Mouse (Mus musculus): Measurements from ENCODE around the gene H2-Ke6. TPM values are rescaled to one million over a fixed set of nuclear protein-coding genes. Genes with fewer than 3 reads are reported as not detected.
A peak's percentile ranks its signal among the peaks of the same experiment; 100 is the strongest.
"Not testable (repeated sequence)": the region's sequence is repeated elsewhere in the genome, so short reads cannot be mapped to it uniquely, and the experiment has no call there.

The H2-Ke6 gene
- polyA plus RNA-seq, 1 experiment from 2014 or later: 41.7 TPM

DNA sequence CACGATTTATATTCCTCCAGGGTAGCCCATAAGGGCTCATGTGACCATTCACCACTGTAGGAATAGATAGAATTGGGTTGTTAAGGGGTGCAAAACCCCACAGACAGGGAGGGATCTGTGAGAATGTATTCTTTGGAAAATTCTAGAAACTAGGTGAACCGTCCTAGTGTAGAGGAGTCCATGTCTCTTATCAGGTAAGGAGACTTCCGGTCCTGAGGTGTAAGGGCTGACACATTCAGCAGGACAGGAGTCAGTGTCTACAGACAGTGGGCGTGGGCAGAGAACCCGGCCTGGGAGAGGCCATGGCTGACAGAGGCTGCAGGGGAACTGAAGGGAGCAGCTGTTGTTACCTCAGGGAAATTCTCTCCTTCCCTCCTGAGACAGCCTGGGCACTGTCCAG, 29.2 kb downstream of the H2-Ke6 start:
- ATAC-seq (ENCODE audit: insufficient number of reproducible peaks, insufficient read depth, low FRiP score, low read depth); H3K27ac ChIP-seq (ENCODE audit: low read length); H3K9me3 ChIP-seq (ENCODE audit: control insufficient read depth, low read depth, low read length); H3K4me1 ChIP-seq (ENCODE audit: control insufficient read depth, insufficient read depth, low read length); H3K4me2 ChIP-seq (replicated peaks; ENCODE audit: low read depth, low read length); H3K36me3 ChIP-seq (ENCODE audit: control insufficient read depth, insufficient read depth, low read length); H3K27me3 ChIP-seq (ENCODE audit: control insufficient read depth, insufficient read depth, low read length); H3K4me3 ChIP-seq (ENCODE audit: low read depth, low read length); H3K9ac ChIP-seq (replicated peaks; ENCODE audit: low read depth, low read length): not testable (repeated sequence)
- 48% methylated on average over 5 of the region's 5 CpGs for WGBS

DNA sequence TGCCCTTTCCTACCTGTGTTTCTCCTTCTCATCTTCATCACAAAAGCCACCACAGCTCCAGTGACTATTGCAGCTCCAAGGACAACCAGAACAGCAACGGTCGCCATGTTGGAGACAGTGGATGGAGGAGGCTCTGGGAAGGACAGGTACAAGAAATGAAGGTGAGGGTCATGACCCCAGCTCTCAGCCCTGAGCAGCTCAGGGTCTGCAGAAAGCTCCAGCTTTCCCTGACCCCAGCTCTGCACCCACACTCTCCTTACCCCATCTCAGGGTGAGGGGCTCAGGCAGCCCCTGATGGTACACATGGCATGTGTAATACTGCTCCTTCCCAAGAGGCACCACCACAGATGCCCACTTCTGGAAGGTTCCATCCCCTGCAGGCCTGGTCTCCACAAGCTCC, 30.8 kb downstream of the H2-Ke6 start:
- H3K4me2 ChIP-seq (replicated peaks; ENCODE audit: low read depth, low read length); H3K4me1 ChIP-seq (ENCODE audit: control insufficient read depth, insufficient read depth, low read length); H3K9me3 ChIP-seq (ENCODE audit: control insufficient read depth, low read depth, low read length); H3K27me3 ChIP-seq (ENCODE audit: control insufficient read depth, insufficient read depth, low read length); H3K36me3 ChIP-seq (ENCODE audit: control insufficient read depth, insufficient read depth, low read length); H3K27ac ChIP-seq (ENCODE audit: low read length); H3K9ac ChIP-seq (replicated peaks; ENCODE audit: low read depth, low read length); H3K4me3 ChIP-seq (ENCODE audit: low read depth, low read length); ATAC-seq (ENCODE audit: insufficient number of reproducible peaks, insufficient read depth, low FRiP score, low read depth): not testable (repeated sequence)
- 88% methylated on average over 2 of the region's 2 CpGs for WGBS

DNA sequence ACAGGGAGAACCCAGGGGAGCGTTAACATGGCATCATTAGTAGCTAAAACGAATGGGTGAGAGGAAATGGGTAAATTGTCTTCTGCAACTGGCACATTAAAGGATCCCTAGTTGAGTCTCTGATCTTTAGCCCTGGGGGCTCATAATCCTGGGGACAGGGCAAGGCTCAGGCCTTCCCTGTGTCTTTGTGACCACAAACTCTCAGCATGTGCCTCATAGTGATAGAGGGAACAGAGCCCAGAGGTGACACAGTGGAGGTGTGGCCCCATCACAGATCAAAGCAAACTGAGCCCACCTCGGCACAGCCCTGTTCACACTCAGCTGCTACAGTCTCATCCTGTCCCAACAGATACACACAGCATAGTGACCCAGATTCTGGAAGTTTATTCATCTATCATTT, 32.2 kb downstream of the H2-Ke6 start:
- H3K4me2 ChIP-seq (replicated peaks; ENCODE audit: low read depth, low read length): no peak overlapping the region
- H3K9me3 ChIP-seq (ENCODE audit: control insufficient read depth, low read depth, low read length): no peaks in the 10 kb centered on the region
- H3K27ac ChIP-seq (ENCODE audit: low read length): no peak overlapping the region
- no peaks in the 10 kb centered on the region for H3K4me1 ChIP-seq (ENCODE audit: control insufficient read depth, insufficient read depth, low read length)
- no peak overlapping the region for H3K4me3 ChIP-seq (ENCODE audit: low read depth, low read length)
- H3K27me3 ChIP-seq (ENCODE audit: control insufficient read depth, insufficient read depth, low read length): peaks cover 4% of the 10 kb centered on the region; the same call in 1 of the 2 replicates
- 22% methylated on average over 3 of the region's 3 CpGs for WGBS
- no peaks in the 10 kb centered on the region for H3K36me3 ChIP-seq (ENCODE audit: control insufficient read depth, insufficient read depth, low read length)
- H3K9ac ChIP-seq (replicated peaks; ENCODE audit: low read depth, low read length): no peak overlapping the region
- ATAC-seq (ENCODE audit: insufficient number of reproducible peaks, insufficient read depth, low FRiP score, low read depth): no peak

DNA sequence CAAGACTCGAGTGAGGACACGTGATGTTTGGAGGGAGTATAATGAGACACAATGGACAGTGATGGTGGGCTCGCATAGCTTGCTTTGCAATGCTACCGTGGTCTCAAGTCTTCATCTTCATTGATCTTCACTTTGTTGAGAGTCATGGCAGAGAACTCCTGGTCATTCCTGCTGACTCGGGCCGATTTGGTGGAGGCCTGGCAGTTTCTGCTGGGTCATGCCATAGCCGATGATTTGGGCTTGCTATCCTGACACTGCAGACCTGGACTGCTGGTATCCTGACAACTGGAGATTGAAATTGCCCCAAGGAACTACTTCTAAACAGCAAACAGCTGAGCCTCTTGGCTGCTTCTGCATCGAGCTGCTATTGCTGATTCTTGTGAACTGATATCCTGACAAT, 32.9 kb downstream of the H2-Ke6 start:
- no peak overlapping the region for H3K4me3 ChIP-seq (ENCODE audit: low read depth, low read length)
- no peak for ATAC-seq (ENCODE audit: insufficient number of reproducible peaks, insufficient read depth, low FRiP score, low read depth)
- peaks cover 2% of the 10 kb centered on the region; the same call in 1 of the 2 replicates for H3K27me3 ChIP-seq (ENCODE audit: control insufficient read depth, insufficient read depth, low read length)
- no peaks in the 10 kb centered on the region for H3K9me3 ChIP-seq (ENCODE audit: control insufficient read depth, low read depth, low read length)
- 91% methylated on average over 8 of the region's 8 CpGs for WGBS
- H3K4me2 ChIP-seq (replicated peaks; ENCODE audit: low read depth, low read length): no peak overlapping the region
- no peaks in the 10 kb centered on the region for H3K4me1 ChIP-seq (ENCODE audit: control insufficient read depth, insufficient read depth, low read length)
- H3K9ac ChIP-seq (replicated peaks; ENCODE audit: low read depth, low read length): no peak overlapping the region
- H3K36me3 ChIP-seq (ENCODE audit: control insufficient read depth, insufficient read depth, low read length): no peaks in the 10 kb centered on the region
- no peak overlapping the region for H3K27ac ChIP-seq (ENCODE audit: low read length)

DNA sequence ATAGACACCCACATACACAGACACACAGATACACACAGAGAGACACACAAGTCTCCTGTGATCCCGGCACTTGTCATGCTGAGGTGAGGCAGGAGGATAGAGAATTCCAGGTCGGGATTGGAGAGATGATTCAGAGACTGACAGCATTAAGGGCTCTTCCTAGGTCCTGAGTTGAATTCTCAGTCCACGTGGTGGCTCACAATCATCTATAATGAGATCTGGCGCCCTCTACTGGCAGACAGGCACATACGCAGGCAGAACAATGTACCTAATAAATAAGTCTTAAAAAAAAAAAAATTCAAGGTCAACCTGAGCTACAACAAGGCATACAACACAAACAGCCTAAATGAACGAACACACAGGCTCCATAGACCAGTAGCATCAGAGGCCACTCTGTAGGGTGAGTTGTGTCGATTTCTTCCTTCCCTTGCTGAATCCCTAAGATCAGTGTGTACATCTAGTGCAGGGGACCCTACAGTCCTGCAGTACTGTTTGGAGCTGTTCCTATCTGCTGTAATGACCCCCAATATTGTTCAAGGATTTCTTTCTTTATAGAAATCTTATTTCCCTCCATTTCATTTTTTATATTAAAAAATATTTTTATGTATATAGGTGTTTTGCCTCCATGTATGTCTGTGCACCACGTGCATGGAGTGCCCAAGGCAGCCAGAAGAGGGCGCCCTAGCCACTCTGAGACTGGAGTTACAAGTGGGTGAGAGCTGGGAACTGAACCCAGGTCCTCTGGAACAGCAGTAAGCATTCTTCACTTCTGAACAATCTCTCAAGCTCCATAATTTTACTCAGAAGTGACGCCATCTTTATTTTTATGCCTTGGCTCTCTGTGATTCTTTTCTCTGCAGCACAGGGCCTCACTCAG, 35.8 kb downstream of the H2-Ke6 start:
- Histone ChIP-seq H3K4me1 (ENCODE audit: control insufficient read depth, insufficient read depth, low read length) (no peaks in the 10 kb centered on the region), H3K27ac (ENCODE audit: low read length) (no peak overlapping the region), H3K9me3 (ENCODE audit: control insufficient read depth, low read depth, low read length) (no peaks in the 10 kb centered on the region), H3K27me3 (ENCODE audit: control insufficient read depth, insufficient read depth, low read length) (no peaks in the 10 kb centered on the region), H3K36me3 (ENCODE audit: control insufficient read depth, insufficient read depth, low read length) (no peaks in the 10 kb centered on the region), H3K4me2 (replicated peaks; ENCODE audit: low read depth, low read length) (no peak overlapping the region), H3K9ac (replicated peaks; ENCODE audit: low read depth, low read length) (no peak overlapping the region), H3K4me3 (ENCODE audit: low read depth, low read length) (no peak overlapping the region)
- ATAC-seq (ENCODE audit: insufficient number of reproducible peaks, insufficient read depth, low FRiP score, low read depth): no peak
- 30% methylated on average over 10 of the region's 10 CpGs for WGBS

DNA sequence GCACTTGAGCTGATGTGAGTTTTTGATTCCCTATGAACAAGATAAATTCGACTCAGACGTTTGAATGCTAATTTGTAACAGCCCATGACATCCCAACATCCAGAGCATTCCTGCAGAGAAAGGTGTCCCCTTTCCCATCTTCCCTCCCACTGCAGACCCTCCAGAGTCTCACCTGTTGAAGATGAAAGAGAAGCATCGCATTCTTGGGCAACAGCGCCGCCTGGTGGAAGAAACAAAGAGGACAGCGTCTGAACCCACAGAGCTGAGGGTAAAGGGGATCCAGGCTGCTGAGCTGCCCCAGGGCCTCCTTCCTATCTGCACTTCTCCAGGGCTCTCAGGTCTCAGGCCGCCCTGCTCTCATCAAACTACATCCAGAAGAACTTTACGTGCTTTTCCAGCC, 45.7 kb downstream of the H2-Ke6 start:
- peaks cover 17% of the 10 kb centered on the region for H3K27me3 ChIP-seq (ENCODE audit: control insufficient read depth, insufficient read depth, low read length)
- not testable (repeated sequence) for H3K4me3 ChIP-seq (ENCODE audit: low read depth, low read length); H3K4me1 ChIP-seq (ENCODE audit: control insufficient read depth, insufficient read depth, low read length); H3K9ac ChIP-seq (replicated peaks; ENCODE audit: low read depth, low read length); ATAC-seq (ENCODE audit: insufficient number of reproducible peaks, insufficient read depth, low FRiP score, low read depth); H3K27ac ChIP-seq (ENCODE audit: low read length); H3K36me3 ChIP-seq (ENCODE audit: control insufficient read depth, insufficient read depth, low read length); H3K9me3 ChIP-seq (ENCODE audit: control insufficient read depth, low read depth, low read length)
- 0 out of 2 replicates have a peak overlapping the region, but pooled peaks have one; percentile 46 for H3K4me2 ChIP-seq (replicated peaks; ENCODE audit: low read depth, low read length)
- 12% methylated on average over 8 of the region's 8 CpGs for WGBS

DNA sequence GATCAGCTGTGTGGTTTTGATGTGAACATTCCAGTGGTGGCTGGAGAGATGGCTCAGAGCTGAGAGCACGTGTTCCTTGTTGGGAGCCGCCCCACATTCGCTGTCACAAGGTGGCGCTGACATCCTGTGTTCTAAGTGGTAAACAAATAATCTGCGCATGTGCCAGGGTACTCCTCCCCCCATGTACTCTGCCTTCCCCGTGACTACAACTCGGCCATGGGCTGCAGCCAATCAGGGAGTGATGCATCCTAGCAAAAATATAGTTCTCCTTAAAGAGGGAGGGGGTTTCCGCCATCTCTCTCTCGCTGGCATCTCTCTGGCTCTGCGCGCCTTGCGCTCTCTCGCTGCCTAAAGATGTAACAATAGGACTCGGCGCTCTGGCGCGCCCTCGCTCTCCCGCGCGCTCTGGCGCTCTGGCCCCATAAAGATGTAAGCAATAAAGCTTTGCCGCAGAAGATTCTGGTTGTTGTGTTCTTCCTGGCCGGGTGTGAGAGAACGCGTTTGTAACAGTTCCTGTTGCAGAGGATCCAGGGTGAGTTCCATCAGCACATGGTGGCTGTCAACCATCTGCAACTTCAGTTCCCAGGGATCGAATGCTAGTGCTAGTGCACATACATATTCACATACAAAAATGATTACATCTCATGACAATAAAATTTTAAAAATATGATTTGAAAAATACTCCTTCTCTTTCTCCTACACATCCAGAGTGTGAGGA, 46.5 kb downstream of the H2-Ke6 start:
- H3K4me1 ChIP-seq (ENCODE audit: control insufficient read depth, insufficient read depth, low read length); H3K9me3 ChIP-seq (ENCODE audit: control insufficient read depth, low read depth, low read length); H3K36me3 ChIP-seq (ENCODE audit: control insufficient read depth, insufficient read depth, low read length); H3K9ac ChIP-seq (replicated peaks; ENCODE audit: low read depth, low read length): not testable (repeated sequence)
- Histone ChIP-seq H3K27ac (ENCODE audit: low read length) (peak overlapping the region; percentile 78), H3K27me3 (ENCODE audit: control insufficient read depth, insufficient read depth, low read length) (peaks cover 17% of the 10 kb centered on the region), H3K4me3 (ENCODE audit: low read depth, low read length) (peak overlapping the region; percentile 37), H3K4me2 (replicated peaks; ENCODE audit: low read depth, low read length) (peak overlapping the region; percentile 46)
- WGBS: 1% methylated on average over 27 of the region's 27 CpGs
- peak; percentile 84 for ATAC-seq (ENCODE audit: insufficient number of reproducible peaks, insufficient read depth, low FRiP score, low read depth)

DNA sequence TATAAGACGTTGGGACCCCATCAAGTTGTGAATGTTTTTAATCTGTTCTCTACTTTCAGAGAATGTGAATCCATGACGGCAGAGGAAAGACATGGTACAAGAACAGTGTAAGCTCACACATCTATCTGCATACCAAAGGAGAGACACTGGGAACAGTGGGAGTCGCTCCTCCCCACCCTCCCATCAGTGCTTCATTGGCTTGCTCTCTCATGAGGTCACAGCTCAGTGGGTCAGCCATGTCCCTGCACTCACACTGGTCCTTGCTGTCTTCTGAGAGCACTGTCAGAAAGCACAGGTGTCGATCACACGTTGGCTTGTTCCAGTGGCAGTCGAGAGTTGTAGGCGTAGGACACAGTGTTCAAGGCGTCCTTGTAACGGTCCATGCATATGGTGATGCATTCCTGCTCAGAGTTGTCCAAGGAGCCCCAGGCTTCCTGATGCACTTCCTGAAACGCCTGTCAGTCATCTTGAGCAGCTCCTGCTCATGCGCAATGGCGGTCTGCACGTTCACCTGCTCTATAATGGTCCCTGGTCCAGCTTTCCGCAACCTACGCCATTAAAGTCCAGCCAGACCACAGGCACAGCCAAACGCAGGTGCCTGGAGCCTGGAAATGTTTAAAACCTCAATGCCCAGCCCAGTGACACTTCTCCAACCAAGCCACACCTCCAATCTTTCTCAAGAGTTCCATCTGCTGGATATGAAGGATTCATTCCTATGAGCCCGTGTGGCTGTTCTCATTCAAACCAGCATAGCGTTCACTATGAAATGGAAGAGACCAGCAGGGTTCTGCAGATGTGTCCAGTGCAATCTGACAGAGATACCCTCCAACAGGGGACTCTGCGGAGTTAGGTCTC, 47.5 kb downstream of the H2-Ke6 start:
- Histone ChIP-seq H3K4me2 (replicated peaks; ENCODE audit: low read depth, low read length) (no peak overlapping the region), H3K27ac (ENCODE audit: low read length) (no peak overlapping the region), H3K4me3 (ENCODE audit: low read depth, low read length) (no peak overlapping the region), H3K4me1 (ENCODE audit: control insufficient read depth, insufficient read depth, low read length) (peaks cover 4% of the 10 kb centered on the region; the same call in 1 of the 2 replicates), H3K9ac (replicated peaks; ENCODE audit: low read depth, low read length) (no peak overlapping the region), H3K27me3 (ENCODE audit: control insufficient read depth, insufficient read depth, low read length) (peaks cover 17% of the 10 kb centered on the region), H3K9me3 (ENCODE audit: control insufficient read depth, low read depth, low read length) (no peaks in the 10 kb centered on the region), H3K36me3 (ENCODE audit: control insufficient read depth, insufficient read depth, low read length) (no peaks in the 10 kb centered on the region)
- WGBS: 74% methylated on average over 19 of the region's 19 CpGs
- ATAC-seq (ENCODE audit: insufficient number of reproducible peaks, insufficient read depth, low FRiP score, low read depth): no peak
